Mouse (Mus musculus) CH12.LX (cell line): ENCODE results near the gene Ssh2. TPM values are rescaled to one million over a fixed set of nuclear protein-coding genes. Genes with fewer than 3 reads are reported as not detected.

ENCODE experiments used
- DNase-seq: peaks from one replicate; pipeline ENCODE4 v3.0.0-alpha.2; 2013; ENCODE audit errors: extremely low read depth
- H3K27ac ChIP-seq: 2 replicates; pipeline ENCODE4 v1.5.1; 2012; ENCODE audit warnings: low read depth, mild to moderate bottlenecking, control low read depth, moderate library complexity; ENCODE audit not compliant: insufficient read depth
- H3K27me3 ChIP-seq: replicated peaks from 2 replicates; pipeline ENCODE3; 2012; ENCODE audit warnings: inconsistent platforms
- H3K36me3 ChIP-seq, 2 experiments: replicated peaks in 1 of 2; 2 replicates each; pipeline versions ENCODE3 to v1.6.1; 2012; ENCODE audit warnings: inconsistent platforms in 1 of 2, low read length in 1 of 2, mild to moderate bottlenecking in 1 of 2, mixed read lengths in 1 of 2, moderate library complexity in 1 of 2; ENCODE audit not compliant: control insufficient read depth in 1 of 2, insufficient read depth in 1 of 2
- H3K4me1 ChIP-seq, 2 experiments: 2 replicates each; pipeline ENCODE4 v1.6.1; 2012; ENCODE audit warnings: inconsistent platforms in 1 of 2, moderate library complexity in 1 of 2; ENCODE audit not compliant: insufficient read depth in 2 of 2, control insufficient read depth in 1 of 2
- H3K4me2 ChIP-seq: 2 replicates; pipeline ENCODE4 v1.6.1; 2012; ENCODE audit warnings: low read depth, mild to moderate bottlenecking, control low read depth; ENCODE audit not compliant: poor library complexity, insufficient read depth, severe bottlenecking
- H3K4me3 ChIP-seq, 3 experiments: fragments of 150-350 bp in 1 of 3; sonication (generic) in 1 of 3; replicated peaks in 1 of 3; 2 replicates each; pipeline versions ENCODE3 to v1.5.1; 2011 to 2012; ENCODE audit warnings: low read depth in 2 of 3, low read length in 2 of 3, mild to moderate bottlenecking in 2 of 3, moderate library complexity in 2 of 3, control low read depth in 1 of 3, improper control_type of control experiment in 1 of 3, inconsistent platforms in 1 of 3, mixed read lengths in 1 of 3; ENCODE audit not compliant: poor library complexity in 1 of 3
- H3K79me2 ChIP-seq: replicated peaks from 2 replicates; pipeline ENCODE4 v1.6.1; 2012; ENCODE audit warnings: mild to moderate bottlenecking, moderate library complexity; ENCODE audit not compliant: control insufficient read depth, poor library complexity, insufficient read depth, severe bottlenecking; ENCODE audit errors: extremely low read depth
- H3K9ac ChIP-seq: 2 replicates; pipeline ENCODE4 v1.6.1; 2012; ENCODE audit warnings: low read depth, mild to moderate bottlenecking, control low read depth, moderate library complexity; ENCODE audit not compliant: insufficient read depth
- H3K9me3 ChIP-seq: replicated peaks from 2 replicates; pipeline ENCODE3; 2012; ENCODE audit warnings: low read length, inconsistent platforms, mixed read lengths
- BHLHE40 ChIP-seq: IDR thresholded peaks from 2 replicates; pipeline ENCODE4 v1.6.1; 2011; ENCODE audit warnings: mild to moderate bottlenecking, low read depth, low read length, improper control_type of control experiment
- CHD1 ChIP-seq: IDR thresholded peaks from 2 replicates; pipeline ENCODE4 v1.6.1; 2012; ENCODE audit warnings: low read depth, low read length, improper control_type of control experiment, inconsistent platforms
- CHD2 ChIP-seq: IDR thresholded peaks from 2 replicates; pipeline ENCODE4 v1.6.1; 2011; ENCODE audit warnings: low read length, improper control_type of control experiment
- CTCF ChIP-seq, 2 experiments: IDR thresholded peaks in 1 of 2; conservative IDR thresholded peaks in 1 of 2; 2 replicates each; pipeline ENCODE4 v1.5.1; 2011 to 2012; ENCODE audit warnings: low read depth in 2 of 2, low read length in 2 of 2, improper control_type of control experiment in 1 of 2, inconsistent platforms in 1 of 2, mild to moderate bottlenecking in 1 of 2, moderate library complexity in 1 of 2
- E2F4 ChIP-seq: IDR thresholded peaks from 2 replicates; pipeline ENCODE4 v1.6.1; 2011; ENCODE audit warnings: low read depth, low read length, improper control_type of control experiment; ENCODE audit not compliant: insufficient replicate concordance
- ELF1 ChIP-seq: IDR thresholded peaks from 2 replicates; pipeline ENCODE4 v1.6.1; 2014; ENCODE audit warnings: low read depth, mild to moderate bottlenecking, inconsistent platforms, low read length, improper control_type of control experiment
- EP300 ChIP-seq: IDR thresholded peaks from 2 replicates; pipeline ENCODE4 v1.6.1; 2011; ENCODE audit warnings: low read length, improper control_type of control experiment
- ETS1 ChIP-seq: conservative IDR thresholded peaks from 2 replicates; pipeline ENCODE4 v1.6.1; 2012; ENCODE audit warnings: low read depth, mild to moderate bottlenecking, inconsistent platforms, low read length, improper control_type of control experiment, moderate library complexity
- GABPA ChIP-seq: IDR thresholded peaks from 2 replicates; pipeline ENCODE4 v1.6.1; 2012; ENCODE audit warnings: low read depth, low read length, improper control_type of control experiment, inconsistent platforms; ENCODE audit not compliant: insufficient replicate concordance
- HCFC1 ChIP-seq: IDR thresholded peaks from 2 replicates; pipeline ENCODE4 v1.6.1; 2012; ENCODE audit warnings: low read depth, mild to moderate bottlenecking, inconsistent platforms, low read length, improper control_type of control experiment
- IRF4 ChIP-seq: IDR thresholded peaks from 2 replicates; pipeline ENCODE4 v1.6.1; 2014; ENCODE audit warnings: low read depth, mild to moderate bottlenecking, inconsistent platforms, low read length, improper control_type of control experiment
- JUN ChIP-seq: IDR thresholded peaks from 2 replicates; pipeline ENCODE4 v1.6.1; 2011; ENCODE audit warnings: low read depth, mild to moderate bottlenecking, low read length, improper control_type of control experiment, moderate library complexity; ENCODE audit not compliant: insufficient read depth
- JUND ChIP-seq: conservative IDR thresholded peaks from 2 replicates; pipeline ENCODE4 v1.6.1; 2011; ENCODE audit warnings: low read depth, low read length, improper control_type of control experiment
- KAT2A ChIP-seq: IDR thresholded peaks from 2 replicates; pipeline ENCODE4 v1.6.1; 2012; ENCODE audit warnings: low read length, improper control_type of control experiment, inconsistent platforms; ENCODE audit not compliant: insufficient replicate concordance
- MAFK ChIP-seq: IDR thresholded peaks from 2 replicates; pipeline ENCODE4 v1.6.1; 2011; ENCODE audit warnings: low read length, improper control_type of control experiment; ENCODE audit not compliant: insufficient replicate concordance
- MAX ChIP-seq: IDR thresholded peaks from 2 replicates; pipeline ENCODE4 v1.6.1; 2011; ENCODE audit warnings: low read length, improper control_type of control experiment
- MAZ ChIP-seq: IDR thresholded peaks from 2 replicates; pipeline ENCODE4 v1.6.1; 2012; ENCODE audit warnings: low read depth, mild to moderate bottlenecking, inconsistent platforms, low read length, improper control_type of control experiment, moderate library complexity
- MEF2A ChIP-seq: IDR thresholded peaks from 2 replicates; pipeline ENCODE4 v1.6.1; 2014; ENCODE audit warnings: low read depth, mild to moderate bottlenecking, inconsistent platforms, low read length, improper control_type of control experiment, borderline replicate concordance
- MXI1 ChIP-seq: IDR thresholded peaks from 2 replicates; pipeline ENCODE4 v1.6.1; 2011; ENCODE audit warnings: mild to moderate bottlenecking, low read depth, low read length, improper control_type of control experiment
- MYC ChIP-seq: IDR thresholded peaks from 2 replicates; pipeline ENCODE4 v1.6.1; 2011; ENCODE audit warnings: low read depth, mild to moderate bottlenecking, improper control_type of control experiment, low read length
- NELFE ChIP-seq: IDR thresholded peaks from 2 replicates; pipeline ENCODE4 v1.6.1; 2011; ENCODE audit warnings: low read depth, low read length, improper control_type of control experiment
- NRF1 ChIP-seq: IDR thresholded peaks from 2 replicates; pipeline ENCODE4 v1.6.1; 2014; ENCODE audit warnings: low read depth, mild to moderate bottlenecking, inconsistent platforms, low read length, improper control_type of control experiment, moderate library complexity
- PAX5 ChIP-seq: IDR thresholded peaks from 2 replicates; pipeline ENCODE4 v1.6.1; 2012; ENCODE audit warnings: low read length, inconsistent platforms, mixed read lengths
- POLR2A ChIP-seq: IDR thresholded peaks from 2 replicates; pipeline ENCODE4 v1.6.1; 2011; ENCODE audit warnings: low read depth, mild to moderate bottlenecking, improper control_type of control experiment, low read length
- POLR2AphosphoS2 ChIP-seq: IDR thresholded peaks from 2 replicates; pipeline ENCODE4 v1.6.1; 2011; ENCODE audit warnings: low read depth, low read length, improper control_type of control experiment
- RAD21 ChIP-seq: IDR thresholded peaks from 2 replicates; pipeline ENCODE4 v1.6.1; 2011; ENCODE audit warnings: low read depth, mild to moderate bottlenecking, low read length, improper control_type of control experiment, moderate library complexity
- RCOR1 ChIP-seq: conservative IDR thresholded peaks from 2 replicates; pipeline ENCODE4 v1.6.1; 2012; ENCODE audit warnings: low read depth, mild to moderate bottlenecking, inconsistent platforms, low read length, improper control_type of control experiment
- SMC3 ChIP-seq: IDR thresholded peaks from 2 replicates; pipeline ENCODE4 v1.6.1; 2011; ENCODE audit warnings: low read depth, low read length, improper control_type of control experiment
- TBP ChIP-seq: conservative IDR thresholded peaks from 2 replicates; pipeline ENCODE4 v1.6.1; 2011; ENCODE audit warnings: low read depth, low read length, improper control_type of control experiment
- TCF12 ChIP-seq: IDR thresholded peaks from 2 replicates; pipeline ENCODE4 v1.6.1; 2014; ENCODE audit warnings: low read depth, mild to moderate bottlenecking, inconsistent platforms, low read length, improper control_type of control experiment
- UBTF ChIP-seq: IDR thresholded peaks from 2 replicates; pipeline ENCODE4 v1.6.1; 2012; ENCODE audit warnings: low read depth, mild to moderate bottlenecking, inconsistent platforms, low read length, improper control_type of control experiment, moderate library complexity
- USF1 ChIP-seq: IDR thresholded peaks from 2 replicates; pipeline ENCODE4 v1.6.1; 2014; ENCODE audit warnings: low read depth, mild to moderate bottlenecking, inconsistent platforms, low read length, improper control_type of control experiment
- USF2 ChIP-seq: conservative IDR thresholded peaks from 2 replicates; pipeline ENCODE4 v1.6.1; 2011; ENCODE audit warnings: low read depth, low read length, improper control_type of control experiment
- ZC3H11A ChIP-seq: IDR thresholded peaks from 2 replicates; pipeline ENCODE4 v1.6.1; 2012; ENCODE audit warnings: low read depth, mild to moderate bottlenecking, inconsistent platforms, low read length, improper control_type of control experiment
- ZKSCAN1 ChIP-seq: IDR thresholded peaks from 2 replicates; pipeline ENCODE4 v1.6.1; 2012; ENCODE audit warnings: low read depth, inconsistent platforms, low read length, improper control_type of control experiment, borderline replicate concordance
- ZMIZ1 ChIP-seq: IDR thresholded peaks from 2 replicates; pipeline ENCODE4 v1.6.1; 2012; ENCODE audit warnings: low read depth, mild to moderate bottlenecking, inconsistent platforms, low read length, improper control_type of control experiment
- ZNF384 ChIP-seq: IDR thresholded peaks from 2 replicates; pipeline ENCODE4 v1.6.1; 2012; ENCODE audit warnings: low read depth, low read length, improper control_type of control experiment, inconsistent platforms
- dilution Hi-C: fragments of 300-500 bp; cut with MboI; formaldehyde crosslinking; loops from 2 replicates; pipeline ENCODE4 v1.14.3; 2020; ENCODE audit warnings: low sequenced_read_pairs; ENCODE audit not compliant: extremely low pct_unique_long_range_greater_than_20kb, extremely low pct_ligation_motif_present
- in situ Hi-C: fragments of 300-500 bp; cut with MboI; formaldehyde crosslinking; loops from 3 replicates; pipeline ENCODE4 v1.14.3; 2019; ENCODE audit warnings: low sequenced_read_pairs, low pct_ligation_motif_present, low pct_unique_long_range_greater_than_20kb, mixed read lengths
- polyA plus RNA-seq: library from polyadenylated mRNA; unstranded; fragments of >175 nt; gene quantifications from 2 replicates; pipeline ENCODE4 v1.2.1, GENCODE M21; 2012; ENCODE audit warnings: low read depth; ENCODE audit not compliant: insufficient read length
- total RNA-seq, 2 experiments: library from RNA; depleted of rRNA; stranded (reverse); fragments of 300-350 nt in 1 of 2; fragments of >200 nt in 1 of 2; gene quantifications; 2 replicates each; pipeline ENCODE4 v1.2.3; 2012 to 2014

Ssh2 gene
- total RNA-seq (2012; rRNA removed) (6.3 and 6.5 TPM in 2 replicates), total RNA-seq (2014; rRNA removed) (5.2 and 5.9 TPM in 2 replicates), polyA plus RNA-seq (11.4 and 14.6 TPM in 2 replicates)

DNA sequence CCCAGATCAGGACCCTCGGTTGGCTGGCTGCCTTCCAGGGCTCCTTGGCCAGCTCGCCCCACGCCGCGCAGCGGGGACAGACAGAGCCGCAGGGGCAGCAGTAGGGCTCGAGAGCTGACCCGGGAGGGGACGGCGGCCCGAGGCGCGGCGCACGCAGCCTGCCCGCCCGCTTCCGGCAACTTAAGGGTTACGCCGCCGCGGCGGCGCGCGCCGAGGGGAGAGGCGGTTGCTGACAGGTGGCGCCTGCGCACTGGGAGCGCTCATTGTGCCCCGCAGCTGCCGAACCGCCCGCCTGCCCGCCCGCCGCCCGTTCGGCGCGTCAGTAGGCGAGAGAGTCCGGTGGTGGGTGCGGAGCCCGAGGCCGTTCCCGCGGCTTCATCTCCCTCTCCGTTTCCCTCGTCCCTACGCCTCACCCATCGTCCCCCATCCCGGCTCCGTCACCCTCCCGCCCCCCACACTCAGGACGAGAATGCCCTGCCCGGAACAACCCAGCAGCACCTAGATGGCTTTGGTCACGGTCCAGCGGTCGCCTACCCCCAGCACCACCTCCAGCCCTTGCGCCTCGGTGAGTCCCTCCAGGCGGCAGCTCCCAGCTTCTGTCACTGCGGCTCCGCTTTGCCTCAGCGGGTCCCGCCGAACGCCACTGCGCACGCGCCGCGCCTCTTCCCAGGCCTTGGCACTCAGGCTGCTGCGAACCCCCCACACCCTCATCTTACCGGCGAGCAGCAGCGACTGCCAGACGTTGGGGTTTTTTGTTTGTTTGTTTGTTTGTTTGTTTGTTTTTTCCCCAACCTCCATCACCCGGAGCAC, at the start of gene Ssh2:
Gene Ssh2, plus strand, starts transcription at position 337 of the 810 bp plus-strand sequence.
- in situ Hi-C loops (loop anchor here (10.0 kb wide), 1 partner anchor 229 kb away; no protein-coding TSS in a partner anchor), dilution Hi-C loops (no loop called here)
- Histone ChIP-seq H3K27ac (peak within 1 kb of the TSS; percentile 93), H3K4me2 (peak within 1 kb of the TSS; percentile 94), H3K9me3 (no peaks in the 10 kb centered on the region), H3K79me2 (peaks cover 22% of the 10 kb centered on the region), H3K27me3 (no peaks in the 10 kb centered on the region), H3K36me3 (no peaks in the 10 kb centered on the region), H3K4me3 (peak within 1 kb of the TSS; percentile 75 to 80 (median 79)), H3K9ac (peak within 1 kb of the TSS; percentile 87), H3K4me1 (peaks cover 6 to 44% of the 10 kb centered on the region in 2 experiments)
- peak; percentile 93 for DNase-seq
- TF ChIP-seq E2F4 (peak; percentile 60; the same call in 1 of the 2 replicates), POLR2A (peak; percentile 76), HCFC1 (peak; percentile 55), USF1 (no peak), RAD21 (no peak; the same call in none of the 2 replicates), IRF4 (peak; percentile 68), KAT2A (peak; percentile 63; the same call in 1 of the 2 replicates), RCOR1 (peak; percentile 88), CTCF (conservative IDR thresholded peaks at IDR 0.05 in 1 of 2, IDR thresholded peaks at IDR 0.05 in 1 of 2; ENCODE audit: low read depth in 2 of 2, low read length in 2 of 2) (no peak; a peak in 2 of 4 replicates), MAZ (peak; percentile 85; the same call in 1 of the 2 replicates), ZKSCAN1 (no peak), MAFK (no peak), UBTF (peak; percentile 4; the same call in 1 of the 2 replicates), ZC3H11A (no peak), GABPA (no peak), ETS1 (peak; percentile 62), MEF2A (peak; percentile 65; the same call in 1 of the 2 replicates), ZMIZ1 (peak; percentile 80), MYC (peak; percentile 82), POLR2AphosphoS2 (no peak; the same call in 1 of the 2 replicates), NRF1 (peak; percentile 86), JUN (no peak; the same call in 1 of the 2 replicates), MAX (peak; percentile 90; the same call in 1 of the 2 replicates), PAX5 (no peak), TCF12 (peak; percentile 33), BHLHE40 (peak; percentile 62), ZNF384 (0 out of 2 replicates have a peak, but pooled peaks have one; percentile 19), TBP (peak; percentile 32; the same call in 1 of the 2 replicates), JUND (0 out of 2 replicates have a peak, but pooled peaks have one; percentile 25), NELFE (peak; percentile 81), USF2 (no peak), MXI1 (peak; percentile 86), ELF1 (peak; percentile 92), CHD1 (peak; percentile 81), SMC3 (peak; percentile 14; the same call in 1 of the 2 replicates), CHD2 (peak; percentile 79; the same call in 1 of the 2 replicates), EP300 (peak; percentile 45; the same call in 1 of the 2 replicates)
